Mouse (Mus musculus) monocyte, adult 5-6 weeks (primary cell): ENCODE data around the gene Utp11. TPM values are rescaled to one million over a fixed set of nuclear protein-coding genes. Genes with fewer than 3 reads are reported as not detected.
"Not testable (repeated sequence)": the region's sequence is repeated elsewhere in the genome, so short reads cannot be mapped to it uniquely, and the experiment has no call there.

Source experiments
- ATAC-seq: fragments of 153-309, 156-312 bp; replicated peaks from 2 replicates; pipeline ENCODE4 v1.8.0; 2017; ENCODE audit warnings: mild to moderate bottlenecking; ENCODE audit not compliant: low TSS enrichment, insufficient number of reproducible peaks, severe bottlenecking, poor library complexity, low FRiP score
- total RNA-seq: library from RNA; stranded (forward); fragments of 200-1000, 200-491, 200-594 nt; gene quantifications from 3 replicates; pipeline ENCODE4 v1.2.3, GENCODE M21; 2017

Gene Utp11
- total RNA-seq, 1 experiment from 2014 or later: 36.0 TPM

DNA sequence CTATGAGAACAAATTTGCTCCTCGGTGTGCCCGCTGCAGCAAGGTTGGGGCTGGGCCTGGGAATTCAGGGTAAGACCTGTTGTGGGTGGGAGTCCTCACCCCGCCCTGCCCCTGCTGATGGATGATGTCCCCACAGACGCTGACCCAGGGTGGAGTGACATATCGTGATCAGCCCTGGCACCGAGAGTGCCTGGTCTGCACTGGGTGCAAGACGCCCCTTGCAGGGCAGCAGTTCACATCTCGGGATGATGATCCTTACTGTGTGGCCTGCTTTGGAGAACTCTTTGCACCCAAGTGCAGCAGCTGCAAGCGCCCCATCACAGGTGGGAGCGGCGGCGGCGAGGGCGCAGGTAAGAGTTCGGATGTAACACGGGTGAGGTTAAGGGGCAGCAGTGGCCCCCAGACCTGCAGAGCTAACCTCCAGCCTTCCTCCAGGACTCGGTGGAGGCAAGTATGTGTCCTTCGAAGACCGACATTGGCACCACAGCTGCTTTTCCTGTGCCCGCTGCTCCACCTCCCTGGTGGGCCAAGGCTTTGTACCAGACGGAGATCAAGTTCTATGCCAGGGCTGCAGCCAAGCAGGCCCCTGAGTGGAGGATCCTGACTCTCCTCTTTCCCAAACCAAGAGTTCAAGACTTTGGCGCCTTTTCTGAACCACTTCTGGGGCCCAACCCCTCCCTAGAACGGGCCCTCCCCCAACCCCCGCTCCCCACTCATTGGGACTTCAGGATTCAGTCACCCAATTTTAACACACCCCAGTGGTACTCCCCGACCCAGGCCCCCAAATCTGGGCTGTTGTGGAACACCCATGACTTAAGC, 14.2 kb upstream of the Utp11 start:
- not testable (repeated sequence) for ATAC-seq

- ATAC-seq: no peak
These were observed 12.4 kb upstream of the Utp11 start for GRCm38 (mm10) chr4:124705661-124706269.

- no peak for ATAC-seq
These were observed 11.5 kb upstream of the Utp11 start for GRCm38 (mm10) chr4:124704797-124705474.

GRCm38 (mm10) chr4:124703881-124704796, 10.7 kb upstream of the Utp11 start:
- ATAC-seq: no peak

DNA sequence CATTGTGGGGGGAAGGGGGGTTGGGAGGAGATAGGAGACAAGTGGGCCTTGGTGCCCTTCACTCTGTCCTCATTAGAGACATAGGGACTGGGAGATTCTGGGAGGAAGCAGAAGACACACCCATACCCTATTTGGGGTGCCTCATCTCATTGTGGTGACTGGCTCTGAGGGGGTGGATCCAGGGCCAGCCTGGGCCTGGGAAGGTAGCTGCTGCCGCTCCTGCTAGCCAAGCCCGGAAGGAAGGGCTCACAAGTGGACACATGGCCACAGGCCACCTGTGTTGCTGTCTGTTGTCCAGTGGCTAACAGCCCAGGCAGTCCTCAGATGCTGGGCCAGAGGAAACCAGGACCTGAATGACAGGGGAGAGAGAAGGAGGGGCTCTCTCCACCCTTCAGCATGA, 10.0 kb upstream of the Utp11 start:
- ATAC-seq: 0 out of 2 replicates have a peak, but pooled peaks have one; percentile 13

- no peak for ATAC-seq
These were observed 8.5 kb upstream of the Utp11 start for GRCm38 (mm10) chr4:124701916-124702315.

- no peak; the same call in 1 of the 2 replicates for ATAC-seq
These were observed 7.8 kb upstream of the Utp11 start for GRCm38 (mm10) chr4:124701052-124701845.

- ATAC-seq: 0 out of 2 replicates have a peak, but pooled peaks have one; percentile 19
These were observed 7.0 kb upstream of the Utp11 start, which contains the start of gene Fhl3 for GRCm38 (mm10) chr4:124700248-124700971. Fhl3 (plus strand) TSS chr4:124700701.

DNA sequence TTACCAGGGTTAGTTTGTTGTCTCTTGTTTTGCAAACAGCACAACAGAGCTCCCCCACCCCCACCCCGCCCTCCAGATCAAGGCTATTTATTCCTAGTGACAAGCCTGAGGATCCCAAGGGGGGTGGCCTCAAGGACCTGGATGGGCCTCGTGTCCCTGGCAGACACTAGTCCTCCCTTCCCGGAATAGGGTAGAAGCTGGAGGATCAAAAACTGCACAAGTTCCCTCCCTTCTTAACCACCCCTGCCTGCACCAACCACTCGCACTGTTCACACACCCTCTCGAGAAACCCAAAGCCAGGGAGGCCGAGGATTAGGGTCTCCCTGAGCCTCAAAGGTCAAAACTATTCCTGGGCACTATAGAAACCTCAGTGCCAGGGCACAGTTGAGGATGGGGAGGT, 6.4 kb upstream of the Utp11 start:
- ATAC-seq: no peak

GRCm38 (mm10) chr4:124695786-124696516, 2.6 kb upstream of the Utp11 start:
- ATAC-seq: no peak

DNA sequence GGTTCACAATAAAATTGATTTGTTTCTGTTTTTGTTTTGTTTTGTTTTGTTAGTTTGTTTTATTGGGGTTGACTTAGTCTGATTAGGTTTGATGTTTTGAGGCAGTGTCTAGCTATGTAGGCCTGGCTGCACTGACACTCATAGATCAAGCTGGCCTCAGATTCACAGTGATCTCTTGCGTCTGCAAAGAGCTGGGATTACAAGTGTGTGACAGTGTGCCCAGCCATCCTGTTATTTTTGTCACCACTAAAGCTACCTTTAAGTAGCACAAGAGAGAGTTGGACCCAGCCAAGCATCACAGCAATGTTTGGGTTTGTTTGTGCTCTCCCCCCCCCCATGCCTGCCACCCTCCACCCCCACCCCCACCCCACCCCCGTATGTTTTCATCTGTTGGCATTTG, 1.2 kb upstream of the Utp11 start:
- ATAC-seq: no peak

DNA sequence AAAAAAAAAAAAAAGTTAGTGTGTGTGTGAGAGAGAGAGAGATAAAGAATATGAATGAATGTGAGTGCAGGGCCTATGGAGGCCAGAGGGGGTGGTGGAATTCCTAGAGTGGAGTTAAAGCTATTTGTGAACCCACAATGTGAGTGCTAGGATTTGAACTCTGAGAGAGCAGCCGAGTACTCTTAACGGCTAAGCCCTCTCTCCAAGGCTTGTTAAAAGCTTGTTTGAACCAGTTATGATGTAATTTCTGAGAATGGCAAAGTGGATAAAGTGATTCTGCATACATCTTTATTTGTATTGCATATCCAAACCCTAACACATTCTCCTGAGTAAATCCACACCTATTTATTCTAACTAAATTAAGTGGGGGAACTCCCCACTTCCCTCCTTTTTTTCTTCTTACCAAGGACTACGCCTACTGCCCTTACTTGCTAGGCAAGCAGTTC, 961 bp downstream of the Utp11 start:
- ATAC-seq: no peak

DNA sequence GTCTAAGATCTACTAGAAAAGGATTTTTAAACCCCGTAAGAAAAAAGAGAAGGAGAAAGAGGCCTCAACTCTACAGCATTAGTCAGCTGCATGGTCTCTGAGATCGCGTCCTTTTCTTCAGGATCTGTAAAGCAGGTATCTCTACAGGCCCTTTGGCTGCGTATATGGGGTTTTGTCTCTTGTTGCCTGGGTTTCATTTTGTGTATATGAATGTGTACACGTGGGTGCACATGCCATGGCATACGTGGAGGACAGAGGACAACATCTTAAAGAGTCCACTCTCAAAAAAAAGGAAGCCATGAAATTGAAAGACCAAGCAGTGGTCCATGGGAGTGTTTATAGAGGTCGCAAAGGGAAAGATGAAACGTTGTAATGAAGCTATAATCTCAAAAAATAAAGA, 1.9 kb downstream of the Utp11 start:
- ATAC-seq: no peak

GRCm38 (mm10) chr4:124685897-124686402, 7.5 kb downstream of the Utp11 start:
- ATAC-seq: no peak

GRCm38 (mm10) chr4:124685453-124685852, 7.9 kb downstream of the Utp11 start:
- ATAC-seq: no peak

DNA sequence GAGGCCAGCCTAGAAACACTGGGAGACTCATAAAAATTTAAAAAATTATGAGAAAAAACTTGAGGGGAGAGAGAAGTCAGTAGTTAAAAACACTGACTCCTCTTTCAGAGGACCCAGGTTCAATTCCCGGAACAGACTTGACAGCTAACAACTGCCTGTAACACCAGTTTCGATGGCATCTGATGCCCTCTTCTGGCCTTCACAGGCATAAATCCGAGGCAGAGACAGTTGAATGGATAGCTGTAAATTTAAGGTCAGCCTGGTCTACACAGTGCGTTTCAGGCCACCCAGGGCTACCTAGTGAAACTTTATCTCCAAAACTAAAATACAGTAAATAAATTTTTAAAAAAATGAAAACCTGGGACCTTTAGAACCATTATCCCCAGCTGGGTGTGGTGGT, 8.4 kb downstream of the Utp11 start:
- ATAC-seq: no peak
